Mouse (Mus musculus) midbrain, embryonic 11.5 days (tissue): ENCODE measurements at regions not wholly inside any gene's neighbourhood (a gene's known extent, or its start where the extent isn't known, plus 50 kb on each side); places are given as distances from the start of the nearest gene placed in this dataset.

Experiments
- ATAC-seq: fragments of 200-750 bp; cut with Nextera tagmentation; 2 replicates; pipeline ENCODE4 v1.8.0; 2017; ENCODE audit warnings: moderate TSS enrichment, moderate library complexity; ENCODE audit not compliant: low FRiP score
- DNase-seq: peaks from one replicate; pipeline ENCODE4 v3.0.0; 2015; ENCODE audit warnings: low spot score; ENCODE audit errors: missing footprints
- H3K27ac ChIP-seq: fragments of 300-500 bp; sonication (generic); 2 replicates; pipeline ENCODE4 v1.5.1; 2014; ENCODE audit warnings: low read depth, low read length
- H3K27me3 ChIP-seq: fragments of 300-500 bp; sonication (generic); 2 replicates; pipeline ENCODE4 v1.6.1; 2014; ENCODE audit warnings: mild to moderate bottlenecking, low read length, moderate library complexity, mixed read lengths; ENCODE audit not compliant: control insufficient read depth, insufficient read depth
- H3K36me3 ChIP-seq: fragments of 300-500 bp; sonication (generic); 2 replicates; pipeline ENCODE4 v1.6.1; 2014; ENCODE audit warnings: mild to moderate bottlenecking, low read length, moderate library complexity, mixed read lengths; ENCODE audit not compliant: control insufficient read depth, insufficient read depth
- H3K4me1 ChIP-seq: fragments of 300-500 bp; sonication (generic); 2 replicates; pipeline ENCODE4 v1.6.1; 2014; ENCODE audit warnings: low read length; ENCODE audit not compliant: control insufficient read depth, insufficient read depth
- H3K4me2 ChIP-seq: fragments of 300-500 bp; sonication (generic); 2 replicates; pipeline ENCODE4 v1.6.1; 2014; ENCODE audit warnings: mild to moderate bottlenecking, moderate library complexity
- H3K4me3 ChIP-seq: fragments of 300-500 bp; sonication (generic); 2 replicates; pipeline ENCODE4 v1.5.1; 2014; ENCODE audit warnings: low read depth, low read length
- H3K9ac ChIP-seq: fragments of 300-500 bp; sonication (generic); 2 replicates; pipeline ENCODE4 v1.6.1; 2014; ENCODE audit warnings: low read length
- H3K9me3 ChIP-seq: fragments of 300-500 bp; sonication (generic); 2 replicates; pipeline ENCODE4 v1.6.1; 2016; ENCODE audit warnings: low read length; ENCODE audit not compliant: control insufficient read depth
- WGBS: fragments of 180-500 bp; shearing (Covaris S2); extraction: QIAGEN DNeasy Blood & Tissue Kit; methylation state at CpG from one replicate; pipeline ENCODE4 v1.1.7; 2014; 5-methylcytosine and 5-hydroxymethylcytosine counted together

DNA sequence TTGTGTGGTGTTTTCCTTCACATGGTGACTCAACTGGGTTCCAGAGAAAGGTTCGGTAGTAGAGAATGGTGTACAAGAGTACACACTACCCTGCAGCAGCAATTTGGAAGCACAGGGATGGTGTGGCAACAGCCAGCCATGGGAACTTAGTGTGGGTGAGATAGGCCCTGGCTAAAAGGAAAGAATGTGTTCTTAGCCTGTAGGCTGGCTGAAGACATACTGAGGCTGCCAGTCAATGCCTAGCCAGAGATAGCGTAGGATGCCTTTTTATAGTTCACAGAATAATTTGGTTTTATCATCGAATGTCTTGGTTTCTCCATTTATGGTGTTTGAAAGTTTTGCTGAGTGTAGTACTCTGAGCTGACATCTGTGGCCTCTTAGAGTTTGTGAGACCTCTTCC is 130.1 kb upstream of the Btg1 start:
- WGBS: 93% methylated on average over 3 of the region's 3 CpGs
- Histone ChIP-seq H3K4me2 (no peak overlapping the region), H3K4me1 (no peaks in the 10 kb centered on the region)

DNA sequence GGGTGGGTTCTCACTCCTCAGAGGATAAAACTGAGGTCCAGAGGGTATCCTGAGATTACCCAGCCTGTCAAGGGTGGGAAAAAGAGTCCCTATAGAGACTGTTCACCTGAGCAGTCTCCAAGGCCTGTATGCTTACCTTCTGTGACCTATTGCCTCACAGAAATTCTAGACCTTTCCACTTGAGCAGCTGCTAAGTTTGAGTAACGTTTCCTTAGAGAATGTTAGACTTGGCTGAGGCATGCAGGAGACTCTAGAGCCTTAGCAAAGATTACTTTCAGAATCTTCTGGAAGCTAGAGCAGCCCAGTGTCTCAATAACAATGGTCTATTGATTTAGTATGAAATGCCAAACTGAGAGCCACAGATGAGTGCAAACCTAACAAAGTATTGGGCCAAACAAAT is 123.1 kb upstream of the Btg1 start:
- H3K27me3 ChIP-seq: no peaks in the 10 kb centered on the region
- no peak overlapping the region for H3K4me2 ChIP-seq
- WGBS: 48% methylated on average over 1 of the region's 1 CpGs
- no peak overlapping the region for H3K9ac ChIP-seq
- H3K36me3 ChIP-seq: no peaks in the 10 kb centered on the region
- ATAC-seq: no peak
- no peak overlapping the region for H3K27ac ChIP-seq
- no peak for DNase-seq
- H3K4me3 ChIP-seq: no peak overlapping the region
- H3K4me1 ChIP-seq: no peaks in the 10 kb centered on the region
- no peaks in the 10 kb centered on the region for H3K9me3 ChIP-seq

More for the DNA sequence above, 130.1 kb upstream of the Btg1 start:
- no peaks in the 10 kb centered on the region for H3K9me3 ChIP-seq
- H3K36me3 ChIP-seq: no peaks in the 10 kb centered on the region
- ATAC-seq (no peak), DNase-seq (no peak)
- no peaks in the 10 kb centered on the region for H3K27me3 ChIP-seq
- no peak overlapping the region for H3K4me3 ChIP-seq
- no peak overlapping the region for H3K9ac ChIP-seq
- no peak overlapping the region for H3K27ac ChIP-seq

- ATAC-seq: no peak
- H3K4me2 ChIP-seq: no peak overlapping the region
Observed at GRCm38 (mm10) chr10:96496700-96497099, 120.1 kb upstream of the Btg1 start.

DNA sequence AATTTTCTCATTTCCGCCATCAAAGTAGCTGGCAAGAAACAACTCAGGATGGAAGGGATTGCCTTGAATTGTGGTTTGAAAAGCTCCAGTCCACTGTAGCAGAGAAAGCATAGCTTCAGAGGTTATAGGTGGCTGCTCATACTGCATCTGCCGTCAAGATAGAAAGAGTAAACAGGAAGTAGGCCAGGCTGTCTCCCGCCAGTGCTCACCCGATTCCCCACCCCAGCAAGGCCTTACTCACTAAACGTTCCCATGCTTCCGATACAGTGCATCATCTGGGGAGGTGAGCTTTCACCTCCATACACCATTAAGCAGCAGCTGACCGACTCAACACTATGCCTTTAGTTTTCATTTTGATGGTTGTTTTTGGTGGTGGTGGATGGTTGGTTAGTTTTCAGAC is 119.3 kb upstream of the Btg1 start:
- Histone ChIP-seq H3K9ac (no peak overlapping the region), H3K27me3 (no peaks in the 10 kb centered on the region), H3K4me1 (no peaks in the 10 kb centered on the region), H3K36me3 (no peaks in the 10 kb centered on the region), H3K27ac (no peak overlapping the region), H3K4me3 (no peak overlapping the region), H3K4me2 (no peak overlapping the region), H3K9me3 (no peaks in the 10 kb centered on the region)
- 95% methylated on average over 7 of the region's 7 CpGs for WGBS
- ATAC-seq (no peak), DNase-seq (no peak)

More at GRCm38 (mm10) chr10:96496700-96497099, 120.1 kb upstream of the Btg1 start:
- H3K36me3 ChIP-seq: no peaks in the 10 kb centered on the region
- no peak for DNase-seq
- 92% methylated on average over 3 of the region's 3 CpGs for WGBS
- no peak overlapping the region for H3K27ac ChIP-seq
- no peak overlapping the region for H3K4me3 ChIP-seq
- no peak overlapping the region for H3K9ac ChIP-seq
- no peaks in the 10 kb centered on the region for H3K4me1 ChIP-seq
- no peaks in the 10 kb centered on the region for H3K27me3 ChIP-seq
- H3K9me3 ChIP-seq: no peaks in the 10 kb centered on the region

GRCm38 (mm10) chr10:96499274-96499673 is 117.5 kb upstream of the Btg1 start:
- no peak for DNase-seq
- Histone ChIP-seq H3K27me3 (no peaks in the 10 kb centered on the region), H3K4me1 (no peaks in the 10 kb centered on the region), H3K9ac (no peak overlapping the region), H3K9me3 (no peaks in the 10 kb centered on the region), H3K4me3 (no peak overlapping the region), H3K27ac (no peak overlapping the region), H3K4me2 (no peak overlapping the region), H3K36me3 (no peaks in the 10 kb centered on the region)
- 98% methylated on average over 2 of the region's 2 CpGs for WGBS
- ATAC-seq: no peak

DNA sequence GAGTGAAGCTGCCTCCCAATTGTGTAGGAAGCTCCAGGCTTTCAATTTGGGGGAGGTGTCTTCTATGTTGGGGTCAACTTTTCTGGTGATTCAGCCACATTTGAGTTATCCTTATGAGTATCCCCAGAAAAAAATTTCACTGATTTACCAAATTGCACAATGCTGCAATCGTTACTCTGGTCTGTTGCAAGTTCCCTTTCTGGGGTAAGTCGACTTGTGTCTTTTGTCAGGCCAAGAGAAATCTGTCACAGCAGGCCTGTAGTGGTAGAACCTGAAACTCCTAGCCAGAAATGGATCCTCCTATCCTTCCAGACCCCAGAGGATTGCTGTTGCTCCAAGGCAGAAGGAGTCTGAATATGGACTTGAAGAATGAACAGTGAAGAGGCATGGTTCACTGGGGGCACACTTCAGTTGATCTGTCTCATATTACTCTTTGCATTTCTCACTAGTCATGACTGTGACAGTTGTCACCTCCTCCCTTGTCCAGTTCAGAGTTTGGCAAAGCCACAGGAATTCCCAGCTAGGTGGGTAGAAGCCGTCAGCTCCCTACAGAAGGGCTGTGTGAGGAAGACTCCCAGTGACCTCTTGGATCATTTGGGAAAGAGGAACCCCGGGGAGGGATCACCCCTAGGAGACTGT is 114.6 kb upstream of the Btg1 start:
- H3K4me3 ChIP-seq: no peak overlapping the region
- 81% methylated on average over 4 of the region's 4 CpGs for WGBS
- H3K27me3 ChIP-seq: no peaks in the 10 kb centered on the region

GRCm38 (mm10) chr10:96502736-96503135 is 114.1 kb upstream of the Btg1 start:
- H3K36me3 ChIP-seq: no peaks in the 10 kb centered on the region
- DNase-seq (no peak), ATAC-seq (no peak)
- no peak overlapping the region for H3K4me3 ChIP-seq
- H3K9ac ChIP-seq: no peak overlapping the region
- H3K27ac ChIP-seq: no peak overlapping the region
- no peaks in the 10 kb centered on the region for H3K27me3 ChIP-seq
- no peaks in the 10 kb centered on the region for H3K9me3 ChIP-seq
- WGBS: 78% methylated on average over 6 of the region's 6 CpGs
- no peak overlapping the region for H3K4me2 ChIP-seq
- H3K4me1 ChIP-seq: no peaks in the 10 kb centered on the region

More for the DNA sequence above, 114.6 kb upstream of the Btg1 start:
- Histone ChIP-seq H3K27ac (no peak overlapping the region), H3K9me3 (no peaks in the 10 kb centered on the region), H3K9ac (no peak overlapping the region), H3K4me1 (no peaks in the 10 kb centered on the region), H3K4me2 (no peak overlapping the region), H3K36me3 (no peaks in the 10 kb centered on the region)
- ATAC-seq: no peak
- no peak for DNase-seq

DNA sequence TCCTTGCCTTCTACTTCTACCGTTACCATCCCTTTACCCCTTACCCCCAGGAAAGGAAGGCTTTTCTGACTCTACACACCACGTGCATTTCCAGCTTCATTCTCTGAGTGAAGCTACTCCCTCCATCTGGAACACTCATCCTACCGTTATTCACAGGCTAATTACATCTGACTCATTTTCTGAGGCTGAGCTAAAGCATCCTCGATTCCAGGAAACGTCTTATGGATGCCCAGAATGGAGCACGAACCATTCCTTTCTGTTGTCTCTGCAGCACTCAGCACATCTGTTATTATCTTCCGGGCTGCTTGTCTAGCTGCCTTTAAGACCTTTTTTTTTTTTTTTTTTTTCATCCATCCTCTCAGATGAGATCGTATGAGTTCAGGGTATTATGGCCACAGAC is 112.5 kb upstream of the Btg1 start:
- no peaks in the 10 kb centered on the region for H3K4me1 ChIP-seq
- H3K27me3 ChIP-seq: no peaks in the 10 kb centered on the region
- no peak for DNase-seq
- H3K9ac ChIP-seq: no peak overlapping the region
- H3K36me3 ChIP-seq: no peaks in the 10 kb centered on the region
- WGBS: 81% methylated on average over 8 of the region's 8 CpGs
- no peak overlapping the region for H3K4me2 ChIP-seq
- H3K9me3 ChIP-seq: no peaks in the 10 kb centered on the region
- H3K4me3 ChIP-seq: no peak overlapping the region
- ATAC-seq: no peak
- H3K27ac ChIP-seq: no peak overlapping the region

GRCm38 (mm10) chr10:96515164-96515922 is 101.5 kb upstream of the Btg1 start:
- no peak overlapping the region for H3K4me3 ChIP-seq
- H3K4me1 ChIP-seq: no peaks in the 10 kb centered on the region
- no peak overlapping the region for H3K27ac ChIP-seq
- WGBS: 92% methylated on average over 10 of the region's 10 CpGs
- H3K9me3 ChIP-seq: no peaks in the 10 kb centered on the region
- H3K36me3 ChIP-seq: no peaks in the 10 kb centered on the region
- no peak overlapping the region for H3K9ac ChIP-seq
- H3K27me3 ChIP-seq: no peaks in the 10 kb centered on the region
- ATAC-seq (no peak), DNase-seq (no peak)
- H3K4me2 ChIP-seq: no peak overlapping the region
